Mouse (Mus musculus): ENCODE results near the gene Hpse2. TPM values are rescaled to one million over a fixed set of nuclear protein-coding genes. Genes with fewer than 3 reads are reported as not detected.

Hpse2 gene
- polyA plus RNA-seq, 1 experiment from 2014 or later, result 9.8 TPM

DNA sequence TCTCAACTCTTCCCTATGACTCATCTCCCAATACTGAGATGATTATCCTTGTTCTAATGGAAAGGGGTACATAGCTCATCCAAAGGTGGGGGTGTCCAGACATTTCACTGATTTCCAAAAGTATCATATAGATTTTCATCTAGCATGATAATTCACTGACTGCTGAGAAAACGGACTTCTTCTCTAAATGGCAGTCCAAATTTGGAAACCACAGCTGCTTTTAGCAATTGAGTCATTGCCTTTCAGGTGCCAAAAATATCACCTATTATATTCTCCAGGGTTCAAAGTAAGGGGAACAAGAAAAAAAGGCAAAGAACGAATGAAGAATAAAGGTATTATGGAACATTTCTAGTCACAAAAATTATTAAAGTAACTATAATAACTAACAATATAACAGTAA lies 459.9 kb downstream of the Hpse2 start:
- no peaks in the 10 kb centered on the region for H3K9me3 ChIP-seq
- WGBS, result 60% methylated on average over 2 of the region's 2 CpGs
- no peaks in the 10 kb centered on the region for H3K36me3 ChIP-seq
- no peak overlapping the region for H3K4me2 ChIP-seq (replicated peaks)
- no peak overlapping the region for H3K9ac ChIP-seq
- H3K4me1 ChIP-seq, result peaks cover 17% of the 10 kb centered on the region
- no peak overlapping the region for H3K4me3 ChIP-seq
- no peaks in the 10 kb centered on the region for H3K27me3 ChIP-seq
- ATAC-seq (ENCODE audit: low FRiP score, low read depth), result no peak
- no peak overlapping the region for H3K27ac ChIP-seq

DNA sequence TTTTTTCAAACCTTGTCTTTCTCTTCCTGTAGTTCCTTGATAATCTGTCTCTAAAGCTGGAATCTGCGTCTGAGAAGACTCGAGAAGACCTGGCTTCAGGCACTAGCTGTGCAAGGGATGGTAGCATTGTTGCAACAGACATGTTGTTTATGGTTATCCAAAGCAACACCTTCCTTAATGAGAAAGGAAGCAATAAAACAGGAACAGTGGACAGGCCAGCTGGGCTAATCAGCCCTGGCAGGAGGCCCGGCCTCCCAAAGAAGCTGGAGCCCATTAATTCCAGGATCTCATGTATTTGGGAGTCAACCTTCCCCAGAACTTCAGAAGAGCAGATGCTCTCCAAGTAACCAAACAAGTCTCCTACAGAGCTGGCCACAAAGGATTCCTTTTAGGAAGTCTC lies 465.5 kb downstream of the Hpse2 start:
- 25% methylated on average over 3 of the region's 3 CpGs for WGBS
- Histone ChIP-seq H3K27ac (no peak overlapping the region), H3K27me3 (no peaks in the 10 kb centered on the region)

DNA sequence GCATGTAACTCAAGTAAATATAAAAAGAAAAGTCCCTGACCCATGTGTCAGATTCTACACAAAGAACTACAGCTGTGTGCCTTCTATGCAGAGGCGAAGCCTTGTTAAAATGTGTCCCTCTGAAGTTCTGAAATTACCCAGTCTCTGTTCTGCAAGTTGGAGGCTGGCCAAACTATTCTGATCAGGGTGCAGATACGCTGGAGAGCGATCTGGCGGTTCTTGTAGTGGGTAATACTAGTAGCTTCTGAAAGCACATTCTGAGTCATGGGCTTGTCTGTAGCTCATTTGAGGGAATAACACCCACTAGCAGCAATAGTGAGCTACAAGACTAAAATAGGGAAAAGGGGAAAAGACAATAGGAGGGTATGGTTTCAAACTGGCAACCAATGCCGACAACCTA lies 474.5 kb downstream of the Hpse2 start:
- Histone ChIP-seq H3K4me1 (peaks cover 15% of the 10 kb centered on the region), H3K27me3 (no peaks in the 10 kb centered on the region), H3K36me3 (no peaks in the 10 kb centered on the region), H3K4me3 (no peak overlapping the region), H3K9ac (no peak overlapping the region), H3K4me2 (replicated peaks) (no peak overlapping the region), H3K9me3 (peaks cover 3% of the 10 kb centered on the region; the same call in 1 of the 2 replicates), H3K27ac (no peak overlapping the region)
- 59% methylated on average over 5 of the region's 5 CpGs for WGBS
- no peak for ATAC-seq (ENCODE audit: low FRiP score, low read depth)

More for the DNA sequence above, 465.5 kb downstream of the Hpse2 start:
- Histone ChIP-seq H3K4me2 (replicated peaks) (no peak overlapping the region), H3K4me3 (no peak overlapping the region), H3K9me3 (peaks cover 3% of the 10 kb centered on the region; the same call in 1 of the 2 replicates), H3K9ac (no peak overlapping the region), H3K4me1 (peaks cover 6% of the 10 kb centered on the region; the same call in 1 of the 2 replicates), H3K36me3 (no peaks in the 10 kb centered on the region)
- no peak for ATAC-seq (ENCODE audit: low FRiP score, low read depth)

DNA sequence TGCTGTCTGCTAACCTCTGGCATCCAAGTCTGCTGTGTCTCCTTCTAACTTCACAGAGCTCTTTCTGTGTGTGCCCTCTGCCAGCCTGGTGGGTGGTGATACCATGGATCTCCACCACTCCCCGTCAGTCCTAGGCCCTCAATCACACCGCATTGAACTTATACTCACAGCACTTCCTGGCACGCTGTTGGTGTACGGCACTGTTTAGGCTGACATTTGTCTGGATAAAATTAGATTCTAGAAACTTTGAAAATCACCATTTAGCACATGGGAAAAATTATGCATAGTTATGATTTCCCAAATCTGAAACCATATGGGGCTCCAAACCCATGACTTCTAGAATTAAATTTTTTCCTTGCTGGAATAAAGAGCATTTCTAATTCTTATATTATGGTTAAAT lies 478.4 kb downstream of the Hpse2 start:
- 79% methylated on average over 4 of the region's 4 CpGs for WGBS
- Histone ChIP-seq H3K4me2 (replicated peaks) (no peak overlapping the region), H3K27ac (no peak overlapping the region), H3K4me1 (peaks cover 15% of the 10 kb centered on the region), H3K4me3 (no peak overlapping the region), H3K36me3 (no peaks in the 10 kb centered on the region), H3K9ac (no peak overlapping the region), H3K9me3 (no peaks in the 10 kb centered on the region), H3K27me3 (no peaks in the 10 kb centered on the region)
- no peak for ATAC-seq (ENCODE audit: low FRiP score, low read depth)

DNA sequence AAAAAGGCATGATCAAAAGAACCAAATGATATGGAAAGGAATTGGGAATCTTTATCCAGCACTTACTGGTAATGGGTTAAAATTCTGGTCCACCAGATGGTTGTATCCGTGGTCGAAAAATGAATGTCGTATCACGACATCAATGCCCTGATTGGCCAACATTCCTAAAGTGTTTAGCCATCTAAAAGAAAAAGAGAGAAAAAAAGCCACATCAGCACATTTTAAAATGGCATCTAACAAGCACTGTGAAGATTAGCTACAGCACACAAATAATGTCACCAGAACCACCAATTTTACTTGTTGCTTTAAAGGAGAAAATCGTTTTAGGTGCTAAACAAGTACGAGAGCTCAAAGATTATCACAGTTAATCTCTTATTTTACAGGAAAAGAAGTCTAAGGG lies 479.6 kb downstream of the Hpse2 start:
- Histone ChIP-seq H3K4me2 (replicated peaks) (no peak overlapping the region), H3K36me3 (no peaks in the 10 kb centered on the region), H3K27me3 (no peaks in the 10 kb centered on the region), H3K9me3 (no peaks in the 10 kb centered on the region), H3K4me1 (peaks cover 13% of the 10 kb centered on the region), H3K4me3 (no peak overlapping the region), H3K27ac (no peak overlapping the region), H3K9ac (no peak overlapping the region)
- no peak for ATAC-seq (ENCODE audit: low FRiP score, low read depth)
- WGBS, result 68% methylated on average over 6 of the region's 6 CpGs

DNA sequence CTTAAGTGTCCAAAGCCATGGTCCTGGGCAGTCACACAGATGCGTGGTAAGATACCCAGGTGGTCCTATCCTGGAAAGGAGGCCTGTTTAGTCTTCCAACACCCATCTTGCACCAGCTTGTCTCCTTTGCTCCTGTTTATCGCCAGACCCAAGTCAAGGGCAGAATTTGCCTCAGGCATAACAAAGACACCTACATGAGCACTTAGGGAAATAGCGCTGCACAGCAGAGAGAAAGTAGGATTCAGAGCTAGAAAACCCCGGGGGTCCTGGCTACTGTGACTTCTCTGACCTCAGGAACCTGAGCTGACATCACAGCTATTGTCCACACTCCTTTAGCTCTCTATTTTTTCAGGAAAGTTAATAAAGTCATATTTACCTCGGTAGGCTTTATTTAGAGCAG lies 481.8 kb downstream of the Hpse2 start:
- no peak overlapping the region for H3K4me2 ChIP-seq (replicated peaks)
- no peaks in the 10 kb centered on the region for H3K36me3 ChIP-seq
- H3K9me3 ChIP-seq, result no peaks in the 10 kb centered on the region
- no peaks in the 10 kb centered on the region for H3K27me3 ChIP-seq
- H3K4me1 ChIP-seq, result 0 out of 2 replicates have a peak, but pooled peaks cover 9% of the 10 kb centered on the region
- H3K27ac ChIP-seq, result no peak overlapping the region
- no peak overlapping the region for H3K9ac ChIP-seq
- WGBS, result 64% methylated on average over 5 of the region's 5 CpGs
- no peak overlapping the region for H3K4me3 ChIP-seq
- no peak for ATAC-seq (ENCODE audit: low FRiP score, low read depth)

- 53% methylated on average over 7 of the region's 7 CpGs for WGBS
- no peaks in the 10 kb centered on the region for H3K9me3 ChIP-seq
- no peak overlapping the region for H3K4me3 ChIP-seq
- 0 out of 2 replicates have a peak, but pooled peaks cover 6% of the 10 kb centered on the region for H3K4me1 ChIP-seq
- no peak overlapping the region for H3K27ac ChIP-seq
- H3K4me2 ChIP-seq (replicated peaks), result no peak overlapping the region
- no peaks in the 10 kb centered on the region for H3K36me3 ChIP-seq
- no peaks in the 10 kb centered on the region for H3K27me3 ChIP-seq
- H3K9ac ChIP-seq, result no peak overlapping the region
- ATAC-seq (ENCODE audit: low FRiP score, low read depth), result no peak
Observed at GRCm38 (mm10) chr19:42904726-42905125, 483.4 kb downstream of the Hpse2 start.

GRCm38 (mm10) chr19:42904240-42904639 lies 483.9 kb downstream of the Hpse2 start:
- 83% methylated on average over 4 of the region's 4 CpGs for WGBS
- Histone ChIP-seq H3K27me3 (no peaks in the 10 kb centered on the region), H3K36me3 (no peaks in the 10 kb centered on the region), H3K4me2 (replicated peaks) (no peak overlapping the region), H3K9me3 (no peaks in the 10 kb centered on the region), H3K9ac (no peak overlapping the region), H3K4me1 (0 out of 2 replicates have a peak, but pooled peaks cover 6% of the 10 kb centered on the region), H3K27ac (no peak overlapping the region), H3K4me3 (no peak overlapping the region)
- no peak for ATAC-seq (ENCODE audit: low FRiP score, low read depth)

DNA sequence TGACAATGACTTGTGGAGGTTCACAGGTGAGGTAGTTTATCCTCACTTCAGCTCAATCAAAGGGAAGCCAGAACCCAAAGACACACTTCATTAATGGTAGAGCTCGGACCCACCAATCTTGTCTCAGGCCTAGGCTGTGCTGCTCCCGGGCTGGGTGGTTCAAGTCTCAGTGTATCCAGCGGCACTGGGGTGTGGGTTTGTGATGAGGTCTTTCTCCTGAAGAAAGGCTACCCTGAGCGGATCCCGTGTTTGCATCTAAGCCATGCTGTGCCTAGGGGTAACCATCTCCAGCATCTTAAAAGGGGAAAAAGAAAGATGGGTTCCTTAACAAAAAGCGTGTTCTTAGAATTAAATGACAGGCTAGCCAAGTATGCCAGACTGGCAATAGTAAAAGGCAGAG lies 484.3 kb downstream of the Hpse2 start:
- no peak overlapping the region for H3K27ac ChIP-seq

GRCm38 (mm10) chr19:42902410-42903021 lies 485.6 kb downstream of the Hpse2 start:
- WGBS, result 66% methylated on average over 6 of the region's 6 CpGs
- no peak for ATAC-seq (ENCODE audit: low FRiP score, low read depth)
- Histone ChIP-seq H3K4me2 (replicated peaks) (no peak overlapping the region), H3K4me3 (no peak overlapping the region), H3K36me3 (no peaks in the 10 kb centered on the region), H3K4me1 (0 out of 2 replicates have a peak, but pooled peaks cover 6% of the 10 kb centered on the region), H3K9me3 (no peaks in the 10 kb centered on the region), H3K27me3 (no peaks in the 10 kb centered on the region), H3K9ac (no peak overlapping the region), H3K27ac (no peak overlapping the region)

More for the DNA sequence above, 484.3 kb downstream of the Hpse2 start:
- Histone ChIP-seq H3K4me3 (no peak overlapping the region), H3K4me2 (replicated peaks) (no peak overlapping the region), H3K9ac (no peak overlapping the region), H3K36me3 (no peaks in the 10 kb centered on the region), H3K9me3 (no peaks in the 10 kb centered on the region), H3K4me1 (0 out of 2 replicates have a peak, but pooled peaks cover 6% of the 10 kb centered on the region), H3K27me3 (no peaks in the 10 kb centered on the region)
- no peak for ATAC-seq (ENCODE audit: low FRiP score, low read depth)
- WGBS, result 92% methylated on average over 6 of the region's 6 CpGs

DNA sequence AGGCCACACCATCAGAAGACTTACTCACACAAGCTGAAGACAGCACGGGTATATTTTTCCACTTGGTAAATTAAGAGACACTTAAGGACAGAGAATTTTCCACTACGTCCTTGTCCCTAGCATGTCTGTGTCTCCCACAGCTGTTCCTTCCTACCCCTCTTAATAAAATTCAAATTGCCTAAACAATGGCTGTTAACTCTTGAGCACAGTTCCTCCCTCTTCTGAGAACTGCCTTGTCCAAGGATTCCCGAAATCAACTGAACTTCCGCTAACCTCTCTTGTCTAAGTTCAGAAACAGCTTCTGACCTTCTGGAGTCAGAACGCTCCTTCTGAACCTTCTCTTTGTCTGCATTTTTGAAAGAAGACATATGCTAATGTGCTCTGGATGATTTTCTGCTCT lies 496.6 kb downstream of the Hpse2 start:
- H3K27ac ChIP-seq, result no peak overlapping the region
- H3K4me3 ChIP-seq, result no peak overlapping the region
- no peaks in the 10 kb centered on the region for H3K27me3 ChIP-seq
- ATAC-seq (ENCODE audit: low FRiP score, low read depth), result no peak
- H3K36me3 ChIP-seq, result no peaks in the 10 kb centered on the region
- no peak overlapping the region for H3K9ac ChIP-seq
- no peaks in the 10 kb centered on the region for H3K9me3 ChIP-seq
- 70% methylated on average over 5 of the region's 5 CpGs for WGBS
- no peaks in the 10 kb centered on the region for H3K4me1 ChIP-seq
- no peak overlapping the region for H3K4me2 ChIP-seq (replicated peaks)

DNA sequence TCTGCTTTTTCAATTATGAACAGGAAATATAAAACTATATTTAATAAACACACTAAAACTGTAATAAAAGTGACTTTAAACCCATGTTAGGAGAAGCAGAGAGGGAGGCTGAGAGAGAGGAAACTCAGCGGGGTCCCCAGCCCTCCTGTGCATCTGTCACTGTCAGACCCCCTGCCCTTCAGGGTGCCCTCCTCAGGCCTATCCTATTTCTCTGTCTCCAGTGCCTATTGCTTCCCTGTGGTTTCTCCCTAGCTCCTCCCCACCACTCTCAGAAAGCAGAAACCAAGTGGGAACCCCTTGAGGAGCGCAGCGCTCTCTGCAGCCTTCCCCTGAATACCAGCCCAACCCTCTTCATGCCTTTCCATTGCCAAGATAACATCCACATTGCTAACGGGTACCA lies 510.5 kb downstream of the Hpse2 start:
- Histone ChIP-seq H3K9ac (no peak overlapping the region), H3K27me3 (no peaks in the 10 kb centered on the region), H3K4me1 (0 out of 2 replicates have a peak, but pooled peaks cover 2% of the 10 kb centered on the region), H3K36me3 (no peaks in the 10 kb centered on the region), H3K4me3 (no peak overlapping the region), H3K9me3 (no peaks in the 10 kb centered on the region), H3K27ac (no peak overlapping the region), H3K4me2 (replicated peaks) (no peak overlapping the region)
- 59% methylated on average over 4 of the region's 4 CpGs for WGBS
- no peak for ATAC-seq (ENCODE audit: low FRiP score, low read depth)

DNA sequence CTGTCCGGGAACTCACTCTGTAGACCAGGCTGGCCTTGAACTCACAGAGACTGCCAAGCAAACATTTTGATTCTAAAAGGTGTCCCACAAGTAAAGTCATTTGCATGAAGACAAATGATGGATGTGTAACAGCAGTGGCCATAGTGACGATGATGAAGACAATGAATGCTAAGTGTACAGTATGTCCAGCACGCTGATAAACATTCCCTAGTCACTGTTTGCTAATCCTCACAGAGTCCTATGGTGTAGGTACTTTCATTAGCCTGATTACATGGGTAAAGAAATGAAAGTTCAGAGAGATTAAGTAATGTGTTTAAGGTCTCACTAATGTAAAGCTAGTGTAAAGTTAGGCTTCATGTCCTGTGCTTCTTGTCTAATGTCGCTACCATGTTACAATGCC lies 511.6 kb downstream of the Hpse2 start:
- no peak for ATAC-seq (ENCODE audit: low FRiP score, low read depth)
- H3K9me3 ChIP-seq, result no peaks in the 10 kb centered on the region
- no peak overlapping the region for H3K9ac ChIP-seq
- no peaks in the 10 kb centered on the region for H3K36me3 ChIP-seq
- H3K4me2 ChIP-seq (replicated peaks), result no peak overlapping the region
- 0 out of 2 replicates have a peak, but pooled peaks cover 7% of the 10 kb centered on the region for H3K4me1 ChIP-seq
- no peaks in the 10 kb centered on the region for H3K27me3 ChIP-seq
- H3K27ac ChIP-seq, result no peak overlapping the region
- no peak overlapping the region for H3K4me3 ChIP-seq
- 91% methylated on average over 4 of the region's 4 CpGs for WGBS

Data from limb, embryonic 13.5 days (tissue).